Mouse (Mus musculus): ENCODE data around the gene Tet1.
"Not testable (repeated sequence)": the region's sequence is repeated elsewhere in the genome, so short reads cannot be mapped to it uniquely, and the experiment has no call there.

The Tet1 gene

GRCm38 (mm10) chr10:62793091-62793453, 115.7 kb downstream of the Tet1 start:
- Histone ChIP-seq H3K36me3 (ENCODE audit: control insufficient read depth, insufficient read depth, low read length, poor library complexity, severe bottlenecking) (peaks cover 4% of the 10 kb centered on the region; the same call in 1 of the 2 replicates), H3K27me3 (ENCODE audit: control insufficient read depth, insufficient read depth, low read length, poor library complexity, severe bottlenecking) (no peaks in the 10 kb centered on the region)
- peak; percentile 57 for DNase-seq (ENCODE audit: low read depth, low spot score)

GRCm38 (mm10) chr10:62792177-62793090, 116.4 kb downstream of the Tet1 start, which contains the start of gene Ccar1:
TSS of gene Ccar1 (minus strand) at chr10:62792286.
- H3K36me3 ChIP-seq (ENCODE audit: control insufficient read depth, insufficient read depth, low read length, poor library complexity, severe bottlenecking) = peaks cover 4% of the 10 kb centered on the region; the same call in 1 of the 2 replicates
- no peaks in the 10 kb centered on the region for H3K27me3 ChIP-seq (ENCODE audit: control insufficient read depth, insufficient read depth, low read length, poor library complexity, severe bottlenecking)

GRCm38 (mm10) chr10:62791251-62792176, 117.3 kb downstream of the Tet1 start:
- Histone ChIP-seq H3K27me3 (ENCODE audit: control insufficient read depth, insufficient read depth, low read length, poor library complexity, severe bottlenecking) (no peaks in the 10 kb centered on the region), H3K36me3 (ENCODE audit: control insufficient read depth, insufficient read depth, low read length, poor library complexity, severe bottlenecking) (peaks cover 5% of the 10 kb centered on the region; the same call in 1 of the 2 replicates)
- DNase-seq (ENCODE audit: low read depth, low spot score) = peak; percentile 20

More at GRCm38 (mm10) chr10:62792177-62793090, 116.4 kb downstream of the Tet1 start, which contains the start of gene Ccar1:
- peak; percentile 99 for DNase-seq (ENCODE audit: low read depth, low spot score)

- H3K27me3 ChIP-seq (ENCODE audit: control insufficient read depth, insufficient read depth, low read length, poor library complexity, severe bottlenecking) = not testable (repeated sequence)
- peak; percentile 65 for DNase-seq (ENCODE audit: low read depth, low spot score)
These were observed 127.0 kb downstream of the Tet1 start for GRCm38 (mm10) chr10:62781776-62782175.

More at GRCm38 (mm10) chr10:62781776-62782175, 127.0 kb downstream of the Tet1 start:
- peaks cover 21% of the 10 kb centered on the region for H3K36me3 ChIP-seq (ENCODE audit: control insufficient read depth, insufficient read depth, low read length, poor library complexity, severe bottlenecking)

Data from splenic B cell, adult 2 months (primary cell).